Mouse (Mus musculus) cortical plate, adult 2 months (tissue): ENCODE measurements around the gene Ncoa1.

Source experiments
- CTCF ChIP-seq: fragments of 200-500 bp; IDR thresholded peaks from 2 replicates; pipeline ENCODE4 v1.5.1; 2011; ENCODE audit warnings: mild to moderate bottlenecking, control low read depth, low read length; ENCODE audit not compliant: insufficient read depth; ENCODE audit errors: extremely low read depth
- POLR2A ChIP-seq: fragments of 200-500 bp; IDR thresholded peaks from 2 replicates; pipeline ENCODE4 v1.6.1; 2011; ENCODE audit warnings: mild to moderate bottlenecking, low read length, control low read depth; ENCODE audit not compliant: insufficient read depth; ENCODE audit errors: extremely low read depth

- TF ChIP-seq CTCF (no peak), POLR2A (no peak)
Observed at GRCm38 (mm10) chr12:4479171-4479881, 2.3 kb upstream of the Ncoa1 start.
